Mouse (Mus musculus) lung, adult 2 months (tissue): ENCODE measurements around the gene Dtx2. TPM values are rescaled to one million over a fixed set of nuclear protein-coding genes. Genes with fewer than 3 reads are reported as not detected.

ENCODE experiments used
- DNase-seq: peaks from one replicate; pipeline ENCODE4 v3.0.0; 2022
- H3K4me1 ChIP-seq: fragments of 200-500 bp; 2 replicates; pipeline ENCODE4 v1.6.1; 2011; ENCODE audit warnings: low read length; ENCODE audit not compliant: control insufficient read depth, insufficient read depth
- H3K4me3 ChIP-seq: fragments of 200-500 bp; replicated peaks from 2 replicates; pipeline ENCODE3; 2011; ENCODE audit warnings: low read depth, mild to moderate bottlenecking, control low read depth, low read length; ENCODE audit errors: extremely low read depth
- CTCF ChIP-seq: fragments of 200-500 bp; IDR thresholded peaks from 2 replicates; pipeline ENCODE4 v1.5.1; 2011; ENCODE audit warnings: mild to moderate bottlenecking, low read length, control low read depth; ENCODE audit not compliant: insufficient read depth
- POLR2A ChIP-seq: fragments of 200-500 bp; IDR thresholded peaks from 2 replicates; pipeline ENCODE4 v1.6.1; 2011; ENCODE audit warnings: low read depth, mild to moderate bottlenecking, control low read depth, low read length, borderline replicate concordance; ENCODE audit errors: extremely low read depth
- WGBS: fragments of 180-500 bp; shearing (Covaris S2); methylation state at CpG from one replicate; pipeline ENCODE4 v1.1.7; 2018; 5-methylcytosine and 5-hydroxymethylcytosine counted together
- polyA plus RNA-seq: library from polyadenylated mRNA; depleted of rRNA; stranded (reverse); fragments of >200 nt; gene quantifications from 2 replicates; pipeline ENCODE4 v1.2.3, GENCODE M21; 2012

Dtx2 gene
- polyA plus RNA-seq, 1 experiment = 23.9 TPM

DNA sequence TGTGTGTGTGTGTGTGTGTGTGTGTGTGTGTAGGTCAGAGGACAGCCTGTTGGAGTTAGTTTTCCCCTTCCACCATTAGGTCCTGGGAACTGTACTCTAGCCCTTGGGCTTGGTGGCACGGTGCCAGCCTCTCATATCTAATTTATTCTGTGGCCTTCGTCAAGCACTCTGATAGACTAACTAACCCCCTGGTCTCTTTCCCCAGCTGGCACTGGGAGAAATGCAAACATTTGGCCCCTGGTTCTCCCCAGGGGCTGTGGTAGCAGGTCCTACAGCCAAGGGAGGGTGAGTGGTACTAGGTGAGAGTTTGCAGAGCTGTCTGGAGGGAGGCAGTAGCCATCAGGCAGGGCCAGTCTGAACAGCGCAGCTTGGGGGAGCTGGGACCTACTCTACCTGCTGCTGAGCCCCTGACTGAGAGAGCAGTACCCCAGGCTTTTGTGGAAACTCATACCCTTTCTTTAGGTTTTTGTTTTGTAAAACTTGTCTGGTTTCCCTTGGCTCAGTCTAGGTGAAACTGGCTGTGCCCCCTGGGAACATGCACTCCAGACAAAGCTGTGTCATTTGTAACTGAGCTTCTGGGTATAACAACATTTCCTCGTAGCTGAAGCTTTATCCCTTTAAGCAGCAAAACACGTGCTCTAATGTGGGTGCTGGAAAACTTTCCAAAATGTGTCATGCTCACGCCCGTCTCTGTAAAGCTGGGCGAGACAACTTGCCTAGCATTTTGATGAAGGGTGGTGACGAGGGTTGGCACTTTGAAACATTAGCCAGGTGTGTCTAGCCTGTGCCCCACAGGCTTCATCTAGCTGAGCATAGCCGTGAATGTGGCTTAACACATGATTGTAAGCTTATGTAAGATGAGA is 21.6 kb downstream of the Dtx2 start:
- TF ChIP-seq CTCF = no peak
- no peak for TF ChIP-seq POLR2A
- Histone ChIP-seq H3K4me1 (peaks cover 2% of the 10 kb centered on the region), H3K4me3 (no peak overlapping the region)
- DNase-seq = no peak
- WGBS = 63% methylated on average over 10 of the region's 10 CpGs

DNA sequence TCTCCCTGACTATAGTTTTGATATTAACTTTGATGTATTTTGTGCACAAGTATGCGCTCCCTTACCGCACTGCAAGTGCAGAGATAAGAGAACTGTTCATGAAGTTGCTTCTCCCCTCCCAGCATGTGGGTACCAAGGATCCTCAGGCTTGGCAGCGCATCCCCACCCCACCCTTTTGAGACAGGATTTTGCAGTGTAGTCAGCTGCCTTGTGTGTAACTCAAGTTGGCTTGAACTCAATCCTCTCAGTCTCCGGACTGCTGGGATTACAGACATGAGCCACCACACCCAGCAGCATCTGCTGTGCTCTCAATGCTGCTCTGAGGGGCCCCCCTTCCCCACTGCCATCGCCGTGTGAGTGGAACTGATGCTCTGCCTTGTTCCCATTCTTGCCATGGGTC is 22.7 kb downstream of the Dtx2 start:
- WGBS = 70% methylated on average over 6 of the region's 6 CpGs
- TF ChIP-seq CTCF = no peak
- TF ChIP-seq POLR2A = no peak
- Histone ChIP-seq H3K4me1 (peaks cover 2% of the 10 kb centered on the region), H3K4me3 (no peak overlapping the region)
- no peak for DNase-seq

DNA sequence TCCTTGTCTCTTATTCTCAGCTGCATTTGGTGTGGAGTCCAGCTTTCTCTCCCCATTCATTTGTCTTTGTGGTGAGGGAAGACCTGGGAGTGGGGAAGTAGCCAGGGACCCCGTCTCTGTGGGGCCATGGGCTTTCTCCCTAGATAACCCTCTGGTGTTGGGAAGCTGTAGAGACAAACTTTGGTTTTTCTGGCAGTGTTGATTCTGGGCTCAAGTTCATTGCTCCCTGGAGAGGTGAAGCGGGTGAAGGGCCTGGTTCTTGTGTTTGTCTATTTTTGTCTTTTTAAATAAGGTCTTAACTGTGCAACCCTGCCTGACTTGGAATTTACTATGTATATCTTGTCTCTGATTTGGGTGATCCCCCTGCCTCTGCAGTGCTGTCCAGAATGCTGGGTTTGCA is 24.1 kb downstream of the Dtx2 start:
- H3K4me1 ChIP-seq = peaks cover 2% of the 10 kb centered on the region
- DNase-seq = no peak
- WGBS = 77% methylated on average over 2 of the region's 2 CpGs
- H3K4me3 ChIP-seq = no peak overlapping the region
- TF ChIP-seq CTCF (no peak), POLR2A (no peak)

DNA sequence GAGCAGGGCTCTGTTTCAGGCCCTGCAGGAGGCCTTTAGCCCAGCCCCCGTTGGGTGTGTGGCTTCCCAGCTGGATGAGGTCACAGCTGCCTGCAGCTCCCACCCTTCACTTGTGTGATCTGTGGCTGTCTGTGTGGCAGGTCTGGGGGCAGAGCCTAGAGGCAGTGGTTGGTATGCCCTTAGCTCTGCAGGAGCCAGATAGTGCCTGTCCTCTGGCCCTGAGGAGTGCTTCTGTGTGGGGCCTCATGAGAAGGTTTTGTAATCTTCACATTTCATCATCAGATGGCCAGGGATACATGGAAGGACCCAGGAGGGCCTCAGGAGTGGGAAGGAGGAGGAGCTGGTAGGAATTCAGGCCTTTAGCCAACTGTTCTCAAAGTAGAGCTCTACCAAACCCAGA is 25.3 kb downstream of the Dtx2 start:
- TF ChIP-seq CTCF (no peak), POLR2A (no peak)
- H3K4me3 ChIP-seq = no peak overlapping the region
- 31% methylated on average over 1 of the region's 1 CpGs for WGBS
- peaks cover 2% of the 10 kb centered on the region for H3K4me1 ChIP-seq
- DNase-seq = no peak

DNA sequence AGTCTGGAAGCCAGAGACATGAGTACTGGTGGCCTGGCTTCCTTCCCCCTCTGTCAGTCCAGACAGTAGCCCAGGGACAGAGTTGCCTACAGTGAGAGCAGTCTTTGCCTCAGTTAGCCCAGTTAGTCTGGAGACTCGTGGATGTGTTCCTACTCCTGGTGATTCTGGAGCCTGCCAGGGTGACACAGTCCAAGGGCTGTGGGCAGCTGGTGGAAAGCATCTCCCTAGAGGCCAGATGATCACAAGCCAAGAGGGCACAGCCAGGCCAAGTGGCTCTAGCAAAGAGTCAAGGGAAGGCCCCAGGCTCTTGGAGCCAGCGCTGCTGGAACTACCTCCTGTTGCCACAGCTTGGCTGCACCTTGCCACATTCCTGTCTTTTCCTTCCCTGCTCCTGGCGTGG is 31.1 kb downstream of the Dtx2 start:
- H3K4me1 ChIP-seq = no peaks in the 10 kb centered on the region
- TF ChIP-seq POLR2A = no peak
- no peak for TF ChIP-seq CTCF
- no peak overlapping the region for H3K4me3 ChIP-seq
- WGBS = 70% methylated on average over 3 of the region's 3 CpGs
- no peak for DNase-seq

DNA sequence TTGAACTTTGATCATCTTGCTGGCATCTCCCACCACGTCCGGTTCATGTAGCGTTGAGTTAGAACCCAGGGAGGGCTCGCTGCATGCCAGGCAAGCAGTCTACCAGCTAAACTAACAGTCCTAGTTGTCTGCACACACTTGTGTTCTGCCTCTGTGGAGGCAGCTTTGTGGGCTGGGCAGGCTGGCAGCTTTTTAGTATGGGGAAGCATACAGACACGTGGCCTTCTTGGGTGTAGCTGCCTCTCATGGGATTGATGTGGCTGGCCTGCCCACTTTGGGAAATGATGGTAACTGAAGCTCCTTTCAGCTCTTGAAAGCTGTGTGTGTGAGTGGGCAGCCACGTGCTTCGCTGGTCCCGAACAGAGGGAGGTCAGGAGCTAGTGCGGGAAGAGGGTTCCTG is 32.3 kb downstream of the Dtx2 start:
- no peak for TF ChIP-seq CTCF
- no peak for TF ChIP-seq POLR2A
- 89% methylated on average over 9 of the region's 9 CpGs for WGBS
- no peak for DNase-seq
- H3K4me3 ChIP-seq = no peak overlapping the region
- no peaks in the 10 kb centered on the region for H3K4me1 ChIP-seq

DNA sequence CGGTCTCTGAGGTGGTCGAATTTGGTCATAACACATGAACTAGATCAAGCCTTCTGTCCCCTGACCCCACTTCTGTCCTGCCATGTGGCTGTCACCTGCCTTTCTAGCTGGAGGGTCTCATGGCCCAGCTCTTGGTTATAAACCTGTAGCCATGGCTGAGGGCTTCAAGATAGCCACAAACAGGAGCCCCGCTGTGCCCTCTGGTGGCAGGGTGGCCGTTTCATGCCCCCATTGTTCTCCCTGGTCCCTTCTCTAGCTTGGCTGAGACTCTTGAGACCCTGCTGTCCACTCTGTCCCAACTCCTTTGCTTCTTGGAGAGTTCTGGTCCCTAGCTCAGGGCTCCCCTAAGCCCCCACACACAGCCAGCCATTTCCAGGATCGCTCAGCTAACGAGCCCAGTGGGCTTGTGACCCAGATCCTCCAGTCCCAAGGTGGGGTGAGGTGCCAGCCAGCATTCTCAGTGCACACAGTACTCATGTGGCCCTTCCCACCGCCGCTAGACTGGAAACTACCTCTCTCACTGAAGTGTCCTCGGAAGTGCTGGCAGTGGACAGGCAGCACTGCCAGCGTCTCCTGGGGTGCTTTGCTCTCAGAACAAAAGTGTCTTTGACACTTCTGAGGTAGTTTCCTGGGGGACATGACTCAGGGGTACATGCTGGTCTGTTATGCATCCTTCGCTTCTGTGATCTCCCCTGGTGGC is 33.2 kb downstream of the Dtx2 start:
- H3K4me1 ChIP-seq = no peaks in the 10 kb centered on the region
- WGBS = 77% methylated on average over 11 of the region's 11 CpGs
- no peak overlapping the region for H3K4me3 ChIP-seq
- peak; percentile 23 for DNase-seq
- TF ChIP-seq POLR2A = no peak

DNA sequence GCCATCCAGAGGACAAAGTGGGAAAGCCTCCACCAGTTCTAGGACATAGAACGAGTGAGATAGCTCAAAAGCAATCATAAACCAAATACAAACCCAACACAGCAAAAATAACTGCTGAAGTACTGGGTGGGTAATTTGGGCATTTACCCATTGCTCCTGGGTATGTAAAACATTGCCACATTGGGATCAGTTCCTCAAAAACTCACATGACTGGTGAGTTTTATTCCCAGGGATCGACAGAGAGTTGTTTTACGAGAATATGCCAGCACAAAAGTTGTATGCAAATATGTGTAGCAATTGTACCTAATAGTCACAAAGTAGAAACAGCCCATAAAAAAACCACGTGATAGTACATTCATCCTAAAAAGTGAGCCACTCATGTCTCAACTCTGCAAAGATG is 40.3 kb downstream of the Dtx2 start:
- no peak overlapping the region for H3K4me3 ChIP-seq
- WGBS = 60% methylated on average over 4 of the region's 4 CpGs
- H3K4me1 ChIP-seq = no peaks in the 10 kb centered on the region
- no peak for TF ChIP-seq CTCF
- no peak for TF ChIP-seq POLR2A
- DNase-seq = no peak

DNA sequence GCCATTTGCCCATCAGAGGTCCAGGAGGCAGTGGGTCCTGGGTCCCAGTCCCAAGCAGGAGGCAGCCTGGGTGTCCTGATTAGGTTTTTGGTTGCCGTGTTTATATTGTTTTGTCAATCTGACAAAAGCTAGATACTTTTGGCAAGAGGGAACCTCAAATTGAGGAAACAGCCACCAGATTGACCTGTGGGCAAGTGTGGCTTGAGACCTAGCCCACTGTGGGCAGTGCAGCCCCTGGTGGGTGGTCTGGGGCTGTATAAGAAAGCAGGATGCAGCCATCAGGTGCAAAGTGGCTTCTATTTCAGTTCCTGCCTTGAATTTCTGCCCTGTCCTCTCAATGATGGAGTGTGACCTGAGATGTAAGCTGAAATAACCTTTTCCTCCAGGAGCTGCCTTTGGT is 40.7 kb downstream of the Dtx2 start:
- 59% methylated on average over 1 of the region's 1 CpGs for WGBS
- DNase-seq = no peak
- no peaks in the 10 kb centered on the region for H3K4me1 ChIP-seq
- TF ChIP-seq CTCF (no peak), POLR2A (no peak)
- no peak overlapping the region for H3K4me3 ChIP-seq

DNA sequence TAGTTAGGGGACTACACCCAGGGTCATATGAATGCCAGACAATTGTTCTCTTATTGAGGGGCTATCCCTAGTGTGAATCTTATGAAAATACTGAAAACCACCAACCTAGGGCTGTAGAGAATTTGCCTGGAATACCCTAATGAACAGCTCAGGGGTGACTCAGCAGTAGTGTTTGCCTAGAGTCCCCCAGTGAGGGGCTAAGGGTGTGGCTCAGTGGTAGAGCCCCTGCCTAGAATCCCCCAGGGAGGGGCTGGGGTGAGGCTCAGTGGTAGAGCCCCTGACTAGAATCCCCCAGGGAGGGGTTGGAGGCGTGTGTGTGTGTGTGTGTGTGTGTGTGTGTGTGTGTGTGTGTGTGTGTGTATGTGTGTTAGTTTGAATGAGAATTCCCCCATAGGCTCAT is 42.1 kb downstream of the Dtx2 start:
- 71% methylated on average over 1 of the region's 1 CpGs for WGBS
- no peak for DNase-seq
- Histone ChIP-seq H3K4me3 (no peak overlapping the region), H3K4me1 (no peaks in the 10 kb centered on the region)
- TF ChIP-seq CTCF (no peak), POLR2A (no peak)
